Mouse (Mus musculus) embryo, embryonic 9.5 days (tissue): ENCODE measurements around the gene Chek2.

Experiments used
- DNase-seq: peaks from one replicate; pipeline ENCODE4 v3.0.0-alpha.2; 2017; ENCODE audit errors: extremely low spot score

Gene Chek2

DNA sequence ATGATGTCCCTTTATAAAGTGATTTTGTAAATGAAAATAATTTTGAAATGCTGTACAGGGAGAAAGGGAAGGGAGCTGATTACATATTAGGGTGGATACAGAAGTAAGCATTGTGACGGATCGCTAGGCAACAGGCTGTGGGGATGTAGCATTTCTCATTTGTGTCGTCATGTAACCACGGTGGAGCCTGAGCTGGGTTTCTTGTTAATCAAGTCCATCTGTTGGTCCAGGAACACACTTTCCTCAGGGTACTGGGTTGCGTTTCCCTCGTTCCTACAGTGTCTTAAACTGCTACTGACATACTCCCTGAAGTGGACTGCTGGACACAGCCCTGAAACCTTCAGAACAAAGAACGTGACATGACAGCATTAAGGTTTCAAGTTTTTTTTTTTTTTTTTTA, 58.4 kb downstream of the Chek2 start:
- DNase-seq: peak; percentile 35

- DNase-seq: no peak
Observed at GRCm38 (mm10) chr5:110898785-110899184, 59.0 kb downstream of the Chek2 start.

- no peak for DNase-seq
Observed at GRCm38 (mm10) chr5:110900331-110900730, 60.6 kb downstream of the Chek2 start.

DNA sequence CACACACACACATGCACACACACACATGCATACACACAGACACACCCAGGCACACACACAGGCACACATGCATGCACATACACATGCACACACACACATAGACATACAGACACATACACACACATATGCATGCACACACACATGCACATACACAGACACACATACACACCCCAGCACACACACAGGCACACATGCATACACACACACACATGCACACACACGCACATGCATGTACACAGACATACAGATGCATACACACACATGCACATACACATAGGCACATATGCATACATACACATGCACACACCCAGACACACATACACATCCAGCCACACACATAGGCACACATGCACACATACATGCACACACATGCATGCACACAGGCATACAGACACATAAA, 66.9 kb downstream of the Chek2 start:
- DNase-seq: no peak

DNA sequence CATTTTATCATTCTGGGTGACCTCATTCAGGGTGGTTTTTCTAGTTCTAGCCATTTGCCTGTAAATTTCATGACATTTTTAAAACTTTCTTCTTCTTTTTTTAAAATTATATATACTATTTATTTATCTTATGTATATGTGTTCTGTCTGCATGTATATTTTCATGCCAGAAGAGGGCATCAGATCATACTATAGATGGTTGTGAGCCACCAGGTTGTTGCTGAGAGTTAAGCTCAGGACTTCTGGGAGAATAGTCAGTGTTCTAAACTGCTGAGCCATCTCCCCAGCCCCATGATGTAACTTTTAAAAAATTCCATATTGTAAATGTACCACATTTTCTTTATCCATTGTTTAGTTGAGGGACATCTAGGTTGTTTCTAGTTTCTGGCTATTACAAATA, 69.1 kb downstream of the Chek2 start:
- DNase-seq: no peak

DNA sequence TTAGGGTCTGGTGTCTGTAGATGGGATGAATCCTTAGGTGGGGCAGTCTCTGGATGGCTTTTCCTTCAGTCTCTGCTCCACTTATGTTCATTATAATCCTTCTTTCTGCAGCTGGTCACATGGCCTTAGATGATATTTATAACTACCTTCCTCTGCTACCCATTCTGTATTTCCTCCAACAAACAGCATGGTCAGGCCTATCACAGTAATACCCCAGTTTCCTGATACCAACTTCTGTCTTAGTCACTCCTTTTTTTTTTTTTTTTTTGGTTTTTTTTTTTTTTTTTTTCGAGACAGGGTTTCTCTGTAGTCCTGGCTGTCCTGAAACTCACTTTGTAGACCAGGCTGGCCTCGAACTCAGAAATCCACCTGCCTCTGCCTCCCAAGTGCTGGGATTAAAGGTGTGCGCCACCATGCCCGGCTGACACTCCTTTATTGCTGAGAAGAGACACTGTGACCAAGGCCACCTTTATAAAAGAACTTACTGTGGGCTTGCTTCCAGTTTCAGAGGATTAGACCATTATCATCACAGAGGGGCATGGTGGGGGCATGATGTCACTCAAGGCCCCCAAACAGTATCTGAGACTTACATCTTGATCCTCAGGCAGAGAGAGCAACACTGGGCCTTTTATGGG, 70.3 kb downstream of the Chek2 start:
- DNase-seq: no peak

DNA sequence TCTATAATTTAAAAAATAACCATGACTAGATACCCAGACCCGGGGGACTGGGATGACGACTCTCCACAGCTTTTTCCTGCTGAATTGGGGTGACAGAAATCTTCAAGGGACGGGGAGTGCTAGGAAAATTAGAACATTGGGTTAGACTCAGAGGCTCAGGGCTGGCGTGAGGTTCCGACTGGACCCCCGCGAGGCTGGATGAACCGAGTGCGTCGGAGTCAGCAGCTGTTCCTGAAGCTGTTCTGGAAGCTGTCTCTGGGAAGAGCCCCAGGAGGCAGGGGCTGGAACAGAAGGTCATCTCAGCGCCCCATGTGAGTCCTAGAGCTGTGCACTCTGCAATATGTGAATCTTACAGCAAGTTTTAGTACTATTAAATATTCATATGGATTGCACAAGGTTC, 75.1 kb downstream of the Chek2 start:
- no peak for DNase-seq

GRCm38 (mm10) chr5:110916241-110916640, 76.5 kb downstream of the Chek2 start:
- no peak for DNase-seq

GRCm38 (mm10) chr5:110919541-110919940, 79.8 kb downstream of the Chek2 start:
- DNase-seq: no peak

DNA sequence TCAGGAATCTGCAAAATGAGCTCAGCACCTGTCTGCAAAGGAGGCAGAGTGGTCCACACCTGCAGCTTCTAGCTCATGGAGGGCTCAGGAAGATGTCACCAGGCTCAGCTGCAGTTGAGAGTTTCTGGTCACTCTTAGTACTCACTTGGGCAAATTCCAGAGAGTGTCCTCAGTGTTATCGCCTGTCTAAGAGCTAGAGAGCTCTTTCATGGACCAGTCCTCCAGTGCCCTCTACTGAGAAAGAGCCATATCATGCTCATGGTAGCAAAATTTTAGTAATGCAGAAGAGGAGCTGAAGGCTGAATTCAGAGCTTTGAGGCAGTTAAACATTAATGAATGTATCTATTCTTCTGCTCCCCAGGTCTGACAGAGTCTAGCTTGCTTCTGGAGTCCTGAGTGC, 83.6 kb downstream of the Chek2 start:
- DNase-seq: no peak
